Mouse (Mus musculus) CH12F3 (cell line): ENCODE measurements around the gene Sepsecs.

ENCODE experiments used
- in situ Hi-C: fragments of 300-500 bp; cut with MboI; formaldehyde crosslinking; loops from 2 replicates; pipeline ENCODE4 v1.14.3; 2020; ENCODE audit warnings: low sequenced_read_pairs

Sepsecs gene

DNA sequence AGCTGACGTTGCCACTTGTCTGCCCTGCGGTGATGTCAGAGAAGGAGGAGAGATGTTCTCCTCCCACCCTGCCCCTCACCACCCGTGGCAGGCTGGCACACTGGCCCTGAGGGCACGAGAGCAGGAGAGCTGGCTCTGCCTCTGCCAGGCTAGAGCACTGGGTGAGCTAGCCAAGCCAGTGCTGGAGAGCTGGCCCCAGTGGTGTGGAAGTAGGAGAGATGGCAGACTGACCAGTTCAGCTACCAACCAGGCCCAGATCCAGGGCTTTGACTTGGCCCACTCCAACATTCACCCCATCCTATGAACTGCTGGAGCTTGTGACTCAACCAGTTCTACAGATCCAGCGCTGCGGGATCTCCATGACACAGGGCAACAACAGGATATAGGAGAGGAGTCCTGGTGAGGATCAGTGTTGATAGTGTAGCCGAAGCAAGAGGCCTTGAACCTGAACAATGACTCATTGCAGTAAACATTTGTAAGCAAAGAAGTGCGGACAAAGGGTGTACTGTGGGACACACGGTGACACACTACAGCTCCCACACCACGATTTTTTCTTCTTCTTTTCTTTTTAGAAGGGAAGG, 58.1 kb downstream of the Sepsecs start:
- in situ Hi-C loops = no loop called here

DNA sequence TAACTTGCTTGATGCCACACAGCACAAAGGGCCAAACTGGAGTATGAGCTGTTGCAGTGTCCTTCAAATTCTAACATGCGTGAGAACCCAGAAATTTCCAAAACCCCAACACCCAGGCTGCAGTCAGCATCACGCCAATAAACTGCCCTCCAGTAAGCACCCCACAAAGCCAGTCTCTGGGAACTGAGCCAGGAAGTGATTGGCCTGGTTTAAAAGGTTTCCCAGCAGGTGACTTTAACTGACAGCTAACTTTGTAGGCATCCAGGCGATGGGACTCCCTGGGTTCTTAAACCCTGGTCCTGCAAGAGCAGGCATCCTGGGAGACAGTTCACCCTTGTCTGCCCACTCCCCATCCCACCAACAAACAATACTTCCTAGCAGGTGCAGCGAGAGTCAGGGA, 59.2 kb downstream of the Sepsecs start:
- in situ Hi-C loops = no loop called here

DNA sequence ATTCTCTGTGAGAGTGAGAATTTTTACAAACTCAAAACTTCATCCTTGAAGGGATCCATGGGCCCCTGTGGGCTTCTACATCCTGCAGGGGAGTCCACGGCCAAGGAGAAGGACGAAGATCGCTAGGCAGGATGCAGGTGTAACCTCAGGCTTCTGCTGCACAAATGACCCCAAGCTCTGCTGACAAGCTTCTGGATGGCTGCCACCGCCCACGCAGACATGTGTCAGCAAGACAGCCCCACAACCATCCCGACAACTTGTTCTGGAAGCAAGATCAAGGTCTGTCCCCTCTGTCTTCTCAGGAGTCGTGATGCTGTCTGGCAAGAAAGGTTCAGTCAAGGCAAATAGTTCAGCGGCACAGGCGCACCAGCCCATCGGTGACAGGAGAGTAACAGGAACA, 59.8 kb downstream of the Sepsecs start:
- in situ Hi-C loops = no loop called here

DNA sequence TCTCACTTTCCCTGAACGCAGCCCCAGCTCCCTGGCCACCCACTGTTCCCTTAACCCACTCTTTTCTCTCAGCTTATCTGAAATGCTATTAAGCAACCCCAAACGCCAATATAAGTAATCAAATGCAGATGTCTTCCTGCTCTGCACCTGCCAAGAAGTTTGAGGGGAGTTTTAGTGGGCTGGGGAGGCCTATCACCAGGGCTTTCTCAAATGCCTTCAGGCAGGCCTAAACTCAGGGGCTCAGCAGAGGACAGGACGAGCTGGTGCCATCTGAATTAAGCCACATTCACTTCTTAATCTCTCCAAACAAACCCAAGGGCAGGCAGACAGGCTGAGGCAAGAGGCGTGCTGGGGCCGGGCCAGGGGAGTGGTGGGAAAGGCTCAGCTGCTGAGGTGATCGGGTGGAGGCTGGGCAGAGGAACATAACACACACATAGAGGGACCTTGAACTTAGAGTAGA, 64.9 kb downstream of the Sepsecs start:
- in situ Hi-C loops = no loop called here

DNA sequence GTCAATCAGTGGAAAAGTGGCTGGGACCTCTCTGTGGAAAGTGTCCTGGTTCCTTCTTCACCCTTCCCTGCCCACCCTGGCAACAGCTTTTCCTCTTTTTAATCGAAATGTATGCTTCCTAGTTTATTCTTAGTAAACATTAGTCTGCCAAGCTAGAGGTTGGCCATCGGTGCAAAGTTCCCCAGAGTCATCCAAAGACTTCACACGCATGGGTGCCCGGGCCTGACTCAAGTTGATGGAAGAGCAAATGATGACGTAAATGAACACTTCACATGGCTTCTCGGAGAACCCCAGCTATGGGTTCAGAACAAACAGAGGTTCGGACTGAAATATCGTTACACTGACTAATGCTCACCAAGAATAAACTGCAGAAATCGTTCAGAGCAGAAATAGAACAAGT, 78.9 kb downstream of the Sepsecs start:
- in situ Hi-C loops = no loop called here
